Mouse (Mus musculus): ENCODE data around the gene Osbpl6. TPM values are rescaled to one million over a fixed set of nuclear protein-coding genes. Genes with fewer than 3 reads are reported as not detected.
"Not testable (repeated sequence)": the region's sequence is repeated elsewhere in the genome, so short reads cannot be mapped to it uniquely, and the experiment has no call there.

Gene Osbpl6
- total RNA-seq, 2 experiments from 2014 or later = 35.9 to 44.0 TPM

GRCm38 (mm10) chr2:76610326-76611104 is 204.2 kb downstream of the Osbpl6 start:
- H3K27ac ChIP-seq = no peak overlapping the region
- no peak for TF ChIP-seq CTCF (IDR thresholded peaks at IDR 0.05)
- H3K4me3 ChIP-seq = no peak overlapping the region
- intact Hi-C loops (cut with DNase I) = no loop called here
- no peak for DNase-seq

GRCm38 (mm10) chr2:76611996-76612395 is 205.7 kb downstream of the Osbpl6 start:
- intact Hi-C loops (cut with DNase I) = no loop called here
- no peak for TF ChIP-seq CTCF (IDR thresholded peaks at IDR 0.05)
- Histone ChIP-seq H3K27ac (no peak overlapping the region), H3K4me3 (no peak overlapping the region)
- DNase-seq = no peak

- Histone ChIP-seq H3K27ac (no peak overlapping the region), H3K4me3 (no peak overlapping the region)
- intact Hi-C loops (cut with DNase I) = loop anchor here (1.0 kb wide), 1 partner anchor 249 kb away; the partner anchor contains the start of gene Rbm45
- TF ChIP-seq CTCF (IDR thresholded peaks at IDR 0.05) = peak; percentile 80
- no peak for DNase-seq
These were observed 211.8 kb downstream of the Osbpl6 start for GRCm38 (mm10) chr2:76618078-76618477.

GRCm38 (mm10) chr2:76620188-76620587 is 213.9 kb downstream of the Osbpl6 start:
- intact Hi-C loops (cut with DNase I) = no loop called here
- Histone ChIP-seq H3K4me3 (no peak overlapping the region), H3K27ac (no peak overlapping the region)
- no peak for DNase-seq
- no peak for TF ChIP-seq CTCF (IDR thresholded peaks at IDR 0.05)

- Histone ChIP-seq H3K4me3 (no peak overlapping the region), H3K27ac (no peak overlapping the region)
- no peak for TF ChIP-seq CTCF (IDR thresholded peaks at IDR 0.05)
- intact Hi-C loops (cut with DNase I) = no loop called here
- no peak for DNase-seq
These were observed 215.4 kb downstream of the Osbpl6 start for GRCm38 (mm10) chr2:76621724-76622123.

GRCm38 (mm10) chr2:76622316-76622715 is 216.0 kb downstream of the Osbpl6 start:
- DNase-seq; H3K27ac ChIP-seq; H3K4me3 ChIP-seq; intact Hi-C loops (cut with DNase I): not testable (repeated sequence)

GRCm38 (mm10) chr2:76630293-76630692 is 224.0 kb downstream of the Osbpl6 start:
- intact Hi-C loops (cut with DNase I) = no loop called here
- no peak for DNase-seq
- Histone ChIP-seq H3K4me3 (no peak overlapping the region), H3K27ac (no peak overlapping the region)
- no peak for TF ChIP-seq CTCF (IDR thresholded peaks at IDR 0.05)

GRCm38 (mm10) chr2:76631600-76631999 is 225.3 kb downstream of the Osbpl6 start:
- TF ChIP-seq CTCF (IDR thresholded peaks at IDR 0.05) = no peak
- Histone ChIP-seq H3K4me3 (no peak overlapping the region), H3K27ac (no peak overlapping the region)
- intact Hi-C loops (cut with DNase I) = no loop called here
- no peak for DNase-seq

- no peak for TF ChIP-seq CTCF (IDR thresholded peaks at IDR 0.05)
- no peak overlapping the region for H3K27ac ChIP-seq
- intact Hi-C loops (cut with DNase I) = no loop called here
- no peak for DNase-seq
- H3K4me3 ChIP-seq = no peak overlapping the region
These were observed 233.3 kb downstream of the Osbpl6 start for GRCm38 (mm10) chr2:76639637-76640036.

- intact Hi-C loops (cut with DNase I) = no loop called here
- no peak for TF ChIP-seq CTCF (IDR thresholded peaks at IDR 0.05)
These were observed 237.5 kb downstream of the Osbpl6 start for GRCm38 (mm10) chr2:76643801-76644200.

GRCm38 (mm10) chr2:76647441-76647869 is 241.1 kb downstream of the Osbpl6 start:
- DNase-seq = no peak
- Histone ChIP-seq H3K27ac (peak overlapping the region; percentile 84), H3K4me3 (peak overlapping the region; percentile 85)
- intact Hi-C loops (cut with DNase I) = no loop called here
- TF ChIP-seq CTCF (IDR thresholded peaks at IDR 0.05) = no peak

More at GRCm38 (mm10) chr2:76643801-76644200, 237.5 kb downstream of the Osbpl6 start:
- no peak overlapping the region for H3K4me3 ChIP-seq
- no peak overlapping the region for H3K27ac ChIP-seq
- DNase-seq = no peak

GRCm38 (mm10) chr2:76647883-76648570 is 241.7 kb downstream of the Osbpl6 start, which contains the start of the genes Prkra and Pjvk:
Gene Prkra, minus strand, starts transcription at chr2:76648015.
Gene Pjvk, plus strand, starts transcription at chr2:76648476.
- peak; percentile 97 for DNase-seq
- intact Hi-C loops (cut with DNase I) = loop anchor here (1.0 kb wide), 1 partner anchor 27 kb away; the partner anchor contains the start of gene Plekha3
- Histone ChIP-seq H3K27ac (peak within 1 kb of the TSS; percentile 84), H3K4me3 (peak within 1 kb of the TSS; percentile 85)
- TF ChIP-seq CTCF (IDR thresholded peaks at IDR 0.05) = no peak

- intact Hi-C loops (cut with DNase I) = loop anchor here (1.0 kb wide), 1 partner anchor 27 kb away; the partner anchor contains the start of gene Plekha3
- peak; percentile 34 for DNase-seq
- Histone ChIP-seq H3K4me3 (peak overlapping the region; percentile 85), H3K27ac (peak overlapping the region; percentile 84)
- TF ChIP-seq CTCF (IDR thresholded peaks at IDR 0.05) = no peak
These were observed 242.4 kb downstream of the Osbpl6 start for GRCm38 (mm10) chr2:76648666-76649141.

Small RNA genes lying within 50 kb of the gene (microRNA-seq; reads per million reads assigned to microRNA genes)
- not detected for gene Gm23164

Other genes with a start within 250 kb of the Osbpl6 start
- gene Pde11a, start 67.7 kb upstream of the Osbpl6 start, total RNA-seq (2021) = under 1 TPM; 0.17 to 0.33 TPM
- gene Cyct, start 46.1 kb upstream of the Osbpl6 start, total RNA-seq (2021) = not detected
- 10 to 100 TPM in 1 of 2 experiments, 1 to 10 TPM in 1; 9.4 to 11.4 TPM for gene Rbm45, start 36.5 kb upstream of the Osbpl6 start, total RNA-seq (2021)
- gene Prkra, start 241.5 kb downstream of the Osbpl6 start, total RNA-seq (2021) = 1 to 10 TPM; 2.7 to 3.3 TPM
- gene Pjvk, start 242.0 kb downstream of the Osbpl6 start, total RNA-seq (2021) = not detected

All from gastrocnemius, adult 2 months (tissue).